Mouse (Mus musculus): ENCODE data around the gene Chst8.

Gene Chst8

GRCm38 (mm10) chr7:34656632-34657031 is 155.9 kb downstream of the Chst8 start, which contains the start of gene Kctd15:
Gene Kctd15, minus strand, starts transcription at chr7:34656732.
- no peak for DNase-seq

- peak; percentile 59 to 61 for DNase-seq
These were observed 157.2 kb downstream of the Chst8 start for GRCm38 (mm10) chr7:34655086-34655839.

- no peak for DNase-seq
These were observed 157.9 kb downstream of the Chst8 start for GRCm38 (mm10) chr7:34654441-34655085.

GRCm38 (mm10) chr7:34653731-34654440 is 158.6 kb downstream of the Chst8 start:
- DNase-seq: no peak

GRCm38 (mm10) chr7:34652751-34653502 is 159.6 kb downstream of the Chst8 start:
- no peak for DNase-seq

- DNase-seq: no peak
These were observed 161.1 kb downstream of the Chst8 start for GRCm38 (mm10) chr7:34651381-34651780.

- no peak for DNase-seq
These were observed 165.5 kb downstream of the Chst8 start for GRCm38 (mm10) chr7:34647052-34647451.

GRCm38 (mm10) chr7:34646144-34646795 is 166.2 kb downstream of the Chst8 start:
- no peak for DNase-seq

GRCm38 (mm10) chr7:34645623-34646022 is 166.9 kb downstream of the Chst8 start:
- DNase-seq: no peak

GRCm38 (mm10) chr7:34644591-34644990 is 167.9 kb downstream of the Chst8 start:
- no peak for DNase-seq

GRCm38 (mm10) chr7:34643329-34643728 is 169.2 kb downstream of the Chst8 start:
- DNase-seq: no peak

- no peak for DNase-seq
These were observed 170.5 kb downstream of the Chst8 start for GRCm38 (mm10) chr7:34641968-34642367.

- no peak for DNase-seq
These were observed 172.7 kb downstream of the Chst8 start for GRCm38 (mm10) chr7:34639798-34640197.

GRCm38 (mm10) chr7:34636661-34637060 is 175.8 kb downstream of the Chst8 start:
- no peak for DNase-seq

- peak in 1 of 2 experiments; percentile 5 for DNase-seq
These were observed 179.4 kb downstream of the Chst8 start for GRCm38 (mm10) chr7:34632966-34633742.

GRCm38 (mm10) chr7:34630211-34631085 is 182.1 kb downstream of the Chst8 start:
- peak; percentile 32 to 34 for DNase-seq

- no peak for DNase-seq
These were observed 182.8 kb downstream of the Chst8 start for GRCm38 (mm10) chr7:34629702-34630210.

Data from B cell, adult 2 months (primary cell).